Mouse (Mus musculus) megakaryocyte, embryonic 14.5 days (primary cell): Measurements from ENCODE around the gene Mmp2.

Source experiments
- FLI1 ChIP-seq: IDR thresholded peaks from 2 replicates; pipeline ENCODE4 v1.6.1; 2012; ENCODE audit warnings: low read length, inconsistent platforms, mixed read lengths
- GATA1 ChIP-seq: IDR thresholded peaks from 3 replicates; pipeline ENCODE4 v1.6.1; 2012; ENCODE audit warnings: mixed read lengths, low read length, inconsistent platforms, borderline replicate concordance

DNA sequence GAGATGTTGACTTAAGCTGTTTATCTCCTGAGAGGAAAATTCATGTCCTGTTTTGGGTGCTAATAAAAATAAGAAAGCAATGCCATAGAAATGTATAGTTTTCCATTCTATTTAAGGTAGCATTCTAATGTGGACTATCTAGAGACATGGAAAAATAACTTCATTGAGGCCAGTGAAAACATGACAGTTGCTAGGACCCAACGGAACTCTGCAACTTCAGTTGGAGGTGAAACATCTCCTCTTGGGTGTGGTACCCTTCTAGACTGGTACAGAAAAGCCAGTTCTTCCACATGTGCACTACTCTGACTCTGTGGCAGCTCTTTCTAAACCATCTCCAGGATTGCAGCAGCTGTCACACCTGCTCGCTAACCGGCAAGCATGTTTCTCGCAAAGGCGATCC, 74.0 kb downstream of the Mmp2 start, which contains the start of gene Capns2:
- no peak for TF ChIP-seq GATA1
- no peak for TF ChIP-seq FLI1
